Mouse (Mus musculus) left cerebral cortex, postnatal 4 days (tissue): ENCODE data around the gene Lrmda. TPM values are rescaled to one million over a fixed set of nuclear protein-coding genes. Genes with fewer than 3 reads are reported as not detected.

Experiments
- DNase-seq: peaks from one replicate; pipeline ENCODE4 v3.0.0-alpha.2; 2022
- intact Hi-C: fragments of 180-260 bp; cut with DNase I; formaldehyde crosslinking; loops from one replicate; pipeline ENCODE4 v1.15.1; 2025
- total RNA-seq, 2 experiments: library from RNA; stranded (reverse); gene quantifications; 2 replicates each; pipeline ENCODE4 v1.2.3; 2021

Gene Lrmda
- total RNA-seq, 2 experiments from 2014 or later = 0.74 TPM; not detected in 1

DNA sequence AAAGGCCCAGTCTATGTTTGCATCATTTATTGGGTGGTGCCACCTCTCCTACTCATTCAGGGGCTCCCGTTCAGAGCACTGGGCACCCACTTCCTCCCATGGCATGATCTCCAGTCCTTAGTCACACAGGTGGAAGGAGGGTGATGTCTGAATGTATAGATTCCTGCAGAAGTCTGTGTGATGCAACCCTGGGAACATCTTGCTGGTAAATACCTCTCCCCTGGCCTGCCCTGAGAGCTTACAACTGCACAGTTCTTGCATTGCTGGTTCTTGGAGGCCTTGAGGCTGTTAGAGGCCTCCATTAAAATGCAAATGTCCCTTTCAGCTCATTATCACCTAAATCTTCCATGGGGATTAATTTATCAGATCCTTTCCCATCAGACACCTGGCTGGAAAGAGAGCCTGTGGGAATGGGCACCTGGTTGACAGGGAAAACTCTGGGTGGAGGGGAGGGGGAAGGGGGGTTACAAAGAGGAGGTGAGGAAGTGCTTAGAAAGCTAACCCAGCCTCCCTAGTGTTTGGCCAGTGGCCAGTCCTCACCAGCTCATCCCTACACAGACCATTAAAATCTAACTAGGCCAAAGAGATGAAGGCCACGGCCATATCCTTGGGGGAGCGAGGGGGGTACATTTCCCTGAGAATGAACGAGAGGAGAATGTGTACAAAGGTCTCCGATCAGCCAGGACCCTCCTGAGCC is 659.6 kb downstream of the Lrmda start:
- DNase-seq = no peak
- intact Hi-C loops = no loop called here

DNA sequence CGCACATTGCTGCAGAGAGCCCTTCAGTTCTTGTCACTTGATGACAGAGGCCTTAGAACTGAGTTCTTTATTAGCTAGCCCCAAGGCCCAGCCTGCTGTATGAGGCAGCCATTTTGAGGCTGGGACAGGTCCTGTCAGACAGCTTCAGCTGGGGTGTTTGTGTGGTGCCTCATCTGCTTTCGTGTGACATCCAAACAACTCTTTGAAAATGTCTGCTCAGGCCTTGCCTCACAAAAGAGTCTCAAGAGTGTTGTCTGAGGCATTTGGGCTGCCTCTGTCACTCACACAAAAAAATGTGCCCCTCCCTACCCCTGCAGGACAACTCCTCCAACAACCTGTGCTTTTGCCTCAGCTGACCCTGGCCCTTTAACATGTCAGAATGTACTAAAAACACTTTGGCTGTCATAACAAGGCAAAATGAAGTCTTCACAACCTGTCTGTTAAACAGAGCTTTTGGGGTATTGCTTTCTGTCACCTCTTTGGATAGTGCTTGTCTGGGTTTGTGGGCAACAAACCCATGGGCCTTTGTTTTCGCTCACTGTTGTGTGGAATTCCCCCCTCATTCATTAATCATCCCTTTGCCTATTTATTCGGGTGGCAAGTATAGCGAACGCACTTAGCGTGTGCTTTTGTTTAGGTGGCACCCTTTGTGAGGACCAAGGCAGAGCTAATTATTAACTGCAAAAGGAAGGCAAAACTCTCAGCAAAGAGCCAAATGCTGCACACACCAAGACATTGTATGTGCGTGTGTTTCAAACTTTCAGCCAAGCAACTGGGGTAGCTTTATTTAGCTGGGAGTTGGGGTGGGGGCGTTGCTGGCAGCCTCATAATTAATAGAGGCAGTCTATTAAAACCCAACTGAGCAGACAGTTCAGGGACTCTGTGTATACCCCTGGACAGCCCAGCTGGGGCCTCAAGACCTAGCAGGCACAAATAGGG is 660.5 kb downstream of the Lrmda start:
- intact Hi-C loops = no loop called here
- no peak for DNase-seq

DNA sequence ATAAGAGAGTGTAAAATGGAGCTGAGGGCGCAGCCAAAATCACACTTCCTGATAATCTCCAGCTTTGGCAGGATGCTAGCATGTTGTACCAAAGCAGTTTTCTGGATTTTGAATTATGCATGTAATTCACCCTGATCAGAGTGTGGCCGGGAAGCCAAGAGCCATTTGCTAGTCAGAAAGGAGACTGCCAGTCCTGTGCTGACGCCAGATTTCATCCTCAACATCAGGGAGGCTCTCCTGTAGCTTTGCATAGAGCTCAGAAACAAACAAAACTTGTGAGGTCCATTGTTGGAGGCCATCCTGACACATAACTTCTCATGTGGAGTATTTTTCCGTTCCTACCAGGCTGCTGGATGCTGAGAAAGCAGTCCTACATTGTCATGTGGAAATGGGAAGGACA is 667.4 kb downstream of the Lrmda start:
- intact Hi-C loops = no loop called here
- no peak for DNase-seq

DNA sequence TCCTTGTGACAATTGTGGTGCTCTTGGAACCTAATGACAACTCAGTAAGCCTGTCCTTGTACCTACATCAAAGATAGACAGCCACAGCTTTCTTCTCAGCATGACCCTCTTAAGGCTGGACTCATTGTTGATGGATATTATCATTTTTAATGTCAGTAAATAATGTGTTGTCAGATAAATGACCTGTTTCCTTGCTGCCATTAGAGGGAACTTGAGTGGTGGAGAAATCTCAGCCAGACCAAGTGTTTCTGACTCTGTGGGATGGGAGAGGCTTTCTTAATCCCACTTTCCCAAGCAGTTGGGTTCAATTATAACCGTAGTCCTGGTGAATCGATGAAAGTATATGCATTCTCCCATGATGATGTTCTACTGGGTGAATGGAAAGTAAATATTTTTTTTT is 668.9 kb downstream of the Lrmda start:
- intact Hi-C loops = no loop called here
- DNase-seq = no peak

DNA sequence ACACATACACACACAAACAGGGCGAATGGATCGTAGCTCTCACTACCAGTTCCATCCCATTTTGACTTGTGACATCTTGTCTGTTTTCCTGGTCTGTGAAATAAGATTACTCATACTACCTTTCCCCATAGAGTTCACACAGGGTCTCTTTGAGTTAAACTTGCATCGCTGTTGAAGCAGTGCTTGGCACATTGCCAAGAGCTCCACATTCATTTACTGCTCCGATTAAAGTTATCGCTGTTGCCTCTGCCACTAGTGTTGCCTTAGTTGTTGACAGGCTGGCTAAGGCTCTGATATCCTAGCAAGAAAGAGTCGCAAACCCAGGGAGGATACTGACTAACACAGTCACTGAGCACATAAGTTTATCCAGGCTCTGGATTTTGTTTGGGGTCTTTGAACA is 675.9 kb downstream of the Lrmda start:
- peak; percentile 17 for DNase-seq
- intact Hi-C loops = no loop called here

DNA sequence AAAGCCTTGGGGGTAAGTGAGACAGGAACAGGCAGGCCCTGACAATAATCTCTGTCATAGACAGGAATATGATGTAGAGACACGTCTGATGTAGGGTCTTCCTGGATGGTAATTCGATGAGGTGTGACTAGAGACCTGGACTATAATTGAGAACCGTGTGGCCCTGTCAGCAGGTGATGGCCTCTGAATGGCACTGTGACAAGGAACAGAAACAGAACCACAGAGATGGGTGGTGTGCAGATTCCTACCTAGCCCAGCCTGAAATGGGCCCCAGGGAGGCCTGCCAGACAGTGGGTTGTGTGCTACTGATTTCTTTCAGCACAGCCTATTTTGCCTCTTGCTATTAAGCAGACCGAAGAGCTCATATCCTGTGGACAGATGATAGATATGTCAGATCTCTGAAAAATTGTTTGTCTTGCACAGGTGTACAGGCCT is 676.4 kb downstream of the Lrmda start:
- DNase-seq = no peak
- intact Hi-C loops = no loop called here

DNA sequence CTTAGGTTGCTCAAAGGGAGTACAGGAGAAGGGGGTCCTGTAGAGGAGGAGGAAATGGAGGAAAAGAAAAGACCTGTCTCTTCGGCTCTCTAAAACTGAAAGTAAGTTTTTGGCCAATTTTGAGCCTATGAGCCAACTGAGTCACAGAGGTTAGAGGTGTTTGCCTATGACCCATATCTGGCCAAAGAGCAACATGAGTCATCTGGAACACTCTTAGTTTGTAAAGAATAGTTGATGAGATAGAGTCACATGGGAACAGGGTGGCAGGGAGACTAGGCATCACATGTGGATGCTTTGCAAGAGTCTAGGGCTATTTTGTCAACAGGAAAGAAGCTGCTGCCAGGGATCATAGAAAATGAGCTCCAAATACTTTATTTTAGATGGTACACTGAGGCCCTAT is 680.7 kb downstream of the Lrmda start:
- intact Hi-C loops = no loop called here
- no peak for DNase-seq

DNA sequence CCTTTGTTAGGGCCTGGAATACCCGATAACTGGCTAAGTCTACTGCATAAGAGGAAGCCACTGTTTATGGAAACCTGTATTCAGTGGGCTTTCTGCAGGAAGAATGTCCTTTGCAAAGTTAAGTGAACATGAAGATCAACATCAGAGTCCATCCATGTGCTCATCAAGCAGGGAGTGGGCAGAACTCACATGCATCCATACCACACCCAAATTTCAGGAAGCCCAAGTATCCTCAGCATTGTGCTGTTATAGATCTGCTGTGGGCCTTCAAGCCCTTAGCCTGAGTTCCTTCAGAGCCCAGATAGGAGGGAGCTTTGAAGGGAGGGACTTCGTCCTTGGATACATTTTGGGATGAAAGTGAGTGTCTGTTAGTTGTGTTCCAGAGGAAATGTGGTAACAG is 681.2 kb downstream of the Lrmda start:
- no peak for DNase-seq
- intact Hi-C loops = no loop called here

DNA sequence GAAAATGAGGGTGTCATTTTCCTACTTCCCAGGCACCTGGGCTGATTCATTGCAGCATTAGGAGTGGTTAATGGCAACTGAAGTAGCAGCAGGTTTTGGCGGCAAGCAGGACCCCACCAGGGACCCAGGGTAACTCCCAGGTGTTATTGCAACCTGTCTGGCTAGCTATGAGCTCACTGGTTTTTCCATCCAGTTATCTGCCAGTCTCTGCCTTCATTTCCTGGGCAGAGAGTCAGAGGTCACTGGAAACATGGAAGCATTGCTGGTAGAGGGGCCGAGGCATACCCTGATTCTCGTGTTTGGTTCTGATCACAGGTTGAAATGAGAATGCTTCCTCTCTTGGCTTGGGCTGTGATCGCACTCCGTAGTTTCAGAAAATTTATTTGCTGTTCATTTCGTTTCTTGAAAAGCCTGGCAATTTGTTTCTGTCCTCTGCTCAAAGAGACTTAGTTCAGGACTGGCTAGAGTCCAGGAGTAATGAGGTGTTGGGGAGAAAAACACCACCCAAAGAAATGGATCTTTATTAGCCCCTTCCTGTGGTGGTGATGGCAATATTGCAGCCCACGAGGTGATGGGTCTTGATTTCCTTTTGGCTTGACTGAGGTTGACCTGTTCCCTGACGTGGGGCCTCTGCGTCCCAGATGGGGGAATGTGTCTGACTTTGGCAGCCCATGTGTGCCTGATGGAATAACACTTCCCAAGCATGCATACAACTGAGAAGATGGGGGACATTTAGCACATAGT is 688.6 kb downstream of the Lrmda start:
- intact Hi-C loops = no loop called here
- no peak for DNase-seq

DNA sequence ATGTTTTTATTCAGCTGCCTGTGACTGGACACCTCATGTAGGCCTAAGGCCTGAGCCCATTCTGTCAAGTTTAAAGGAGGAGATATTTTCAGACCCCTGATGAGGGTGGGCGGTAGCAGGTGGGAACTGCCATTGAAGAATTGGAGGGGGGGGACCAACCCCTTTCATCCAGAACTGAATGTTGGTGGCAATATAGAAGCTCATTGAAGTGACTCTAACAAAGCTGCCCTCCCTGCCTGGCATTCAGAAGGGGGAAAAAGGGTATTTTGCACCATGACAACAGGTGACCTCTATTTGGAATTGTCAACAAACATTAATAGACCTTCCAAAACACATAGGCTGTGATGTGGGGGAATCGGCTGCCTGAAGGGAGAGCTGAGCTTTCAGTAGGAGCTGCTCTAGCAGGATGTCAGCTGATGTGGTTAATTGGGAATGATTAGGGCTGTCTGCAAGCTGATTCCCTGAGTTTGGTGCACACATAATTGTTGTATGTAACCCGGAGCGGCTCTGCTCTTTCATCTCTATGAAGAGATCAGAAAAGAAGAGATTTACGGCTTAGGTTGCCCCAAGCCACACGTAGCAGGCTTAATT is 690.7 kb downstream of the Lrmda start:
- intact Hi-C loops = no loop called here
- no peak for DNase-seq

DNA sequence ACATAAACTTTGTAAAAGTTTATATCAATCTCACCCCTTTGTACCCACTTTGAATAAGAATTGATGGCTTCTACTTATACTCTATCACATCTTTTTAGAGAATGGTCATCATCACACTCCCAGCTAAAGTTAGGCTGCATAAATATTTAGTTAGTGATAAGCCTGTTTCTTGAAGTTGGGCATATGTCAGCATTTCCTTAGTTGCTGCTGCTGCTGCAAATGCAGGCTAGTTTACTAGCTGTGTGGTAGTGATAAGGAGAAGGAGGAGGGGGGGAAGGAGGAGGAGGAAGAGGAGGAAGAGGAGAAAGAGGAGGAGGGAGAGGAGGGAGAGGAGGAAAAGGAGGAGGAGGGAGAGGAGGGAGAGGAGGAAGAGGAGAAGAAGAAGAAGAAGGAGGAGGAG is 692.9 kb downstream of the Lrmda start:
- intact Hi-C loops = no loop called here

DNA sequence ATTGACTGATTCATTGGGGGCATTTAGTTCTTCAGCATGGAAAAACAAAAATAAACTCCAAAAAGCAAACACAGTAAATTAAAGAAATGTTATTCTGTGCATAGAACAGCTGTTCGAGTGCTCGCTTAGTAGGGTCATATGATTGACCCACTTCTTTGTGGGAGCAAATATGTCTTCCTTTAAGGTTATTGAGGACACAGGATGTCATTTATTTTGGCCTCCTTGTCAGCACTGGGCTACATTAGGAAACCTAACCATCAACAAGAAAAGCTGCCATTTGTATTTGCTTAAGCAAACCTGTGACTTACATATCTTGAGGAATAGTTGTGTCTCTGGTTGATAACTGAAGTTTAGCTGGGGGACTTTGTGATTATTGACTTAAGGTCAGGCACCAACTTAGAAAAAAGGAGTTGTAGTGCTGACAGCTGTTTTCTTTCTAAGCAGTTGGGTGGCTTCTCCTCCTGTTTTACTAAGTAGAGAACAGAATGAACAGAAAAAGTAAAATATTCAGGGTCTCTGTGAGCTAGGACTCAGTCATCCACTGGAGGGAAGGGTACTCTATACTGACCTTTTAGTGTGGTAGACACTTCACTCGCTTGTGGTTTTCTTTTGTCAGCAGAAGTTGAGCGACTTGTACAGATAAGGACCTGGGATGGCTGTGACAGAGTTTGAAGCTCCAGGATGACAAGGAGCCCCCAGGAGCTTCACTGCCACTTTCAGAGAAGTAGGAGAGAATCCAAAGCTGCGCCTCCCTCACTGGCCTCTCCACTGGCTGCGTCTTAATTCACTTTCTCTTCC is 696.3 kb downstream of the Lrmda start:
- intact Hi-C loops = no loop called here
- DNase-seq = no peak

More for the DNA sequence above, 692.9 kb downstream of the Lrmda start:
- DNase-seq = no peak

DNA sequence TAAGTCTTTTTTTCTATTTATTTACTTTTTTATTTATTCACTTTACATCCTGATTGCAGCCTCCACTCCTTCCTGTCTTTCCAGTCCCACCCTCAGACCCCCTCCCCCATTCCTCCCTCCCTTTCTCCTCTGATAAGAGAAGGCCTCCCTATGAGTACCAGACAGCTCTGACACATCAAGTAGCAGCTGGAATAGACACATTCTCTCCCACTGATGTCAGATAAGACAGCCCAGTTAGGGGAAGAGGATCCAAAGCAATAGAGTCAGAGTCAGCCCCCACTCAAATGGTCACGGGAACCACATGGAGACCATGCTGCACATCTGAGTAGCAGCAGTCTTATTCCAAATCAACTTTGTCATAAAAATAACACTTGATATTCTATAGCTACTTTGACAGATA is 700.5 kb downstream of the Lrmda start:
- DNase-seq = no peak
- intact Hi-C loops = no loop called here

DNA sequence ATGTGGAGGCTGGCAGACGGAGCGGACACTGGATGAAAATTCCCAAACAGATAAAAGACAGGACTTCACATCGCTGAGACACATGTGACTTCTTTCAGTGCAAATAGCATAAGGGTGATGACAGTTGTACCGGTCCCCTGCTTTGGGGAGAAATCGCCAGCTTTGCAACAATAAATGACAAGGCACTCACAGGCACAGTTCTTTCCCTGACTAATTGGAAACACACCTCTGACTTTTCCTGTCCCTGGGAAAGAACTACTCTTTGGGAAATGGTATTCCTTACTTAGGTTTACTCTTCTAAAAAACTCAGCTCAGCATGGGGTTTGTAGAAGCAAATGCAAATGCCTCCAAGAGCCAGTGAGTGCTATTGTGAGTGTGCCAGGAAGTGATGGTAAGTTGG is 702.3 kb downstream of the Lrmda start:
- no peak for DNase-seq
- intact Hi-C loops = no loop called here

DNA sequence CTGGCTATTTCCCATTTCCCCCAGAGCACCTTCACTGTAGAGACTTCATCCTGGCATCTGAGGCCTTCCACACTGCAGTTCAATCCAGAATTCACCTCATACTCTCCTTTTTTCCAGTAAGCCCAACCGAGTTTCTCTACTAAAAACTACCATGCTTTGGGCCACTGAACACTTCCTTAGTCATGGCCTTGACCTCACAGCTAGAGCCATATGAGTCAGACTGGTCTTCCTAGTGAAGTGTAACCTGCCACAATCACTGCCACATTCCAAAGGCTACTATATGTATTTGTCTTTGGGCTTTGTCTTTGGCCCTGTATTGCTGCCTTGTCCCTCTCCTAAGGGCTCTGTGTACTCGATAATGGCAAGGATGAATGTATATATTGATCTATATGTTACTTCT is 708.0 kb downstream of the Lrmda start:
- intact Hi-C loops = no loop called here
- no peak for DNase-seq

DNA sequence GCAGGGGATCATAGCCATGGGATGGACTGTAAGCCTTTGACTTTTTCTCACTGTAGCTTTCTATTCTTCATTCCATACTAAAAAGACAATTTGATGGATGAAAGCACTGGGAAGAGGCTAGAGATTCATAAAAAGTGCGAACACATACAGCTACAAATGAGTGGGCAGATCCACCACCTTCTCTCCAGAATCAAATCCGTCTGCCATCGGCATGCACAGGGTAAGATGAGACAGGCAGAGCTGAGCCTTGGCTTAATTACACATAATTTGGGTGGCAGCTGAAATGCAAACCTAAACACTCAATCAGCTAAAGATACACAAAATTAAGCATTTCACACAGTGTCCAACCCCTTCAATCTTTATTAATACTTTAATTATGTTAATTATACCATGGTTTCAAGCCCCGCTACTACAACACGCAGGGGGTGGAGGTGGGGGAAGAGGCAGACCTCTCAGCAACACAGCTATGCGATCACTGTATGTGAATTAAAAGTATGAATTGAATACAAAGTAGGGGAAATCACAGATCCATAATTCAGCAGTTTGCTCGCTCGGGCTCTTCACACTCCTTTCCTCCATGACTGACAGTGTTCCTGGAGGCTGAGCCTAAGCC is 709.2 kb downstream of the Lrmda start:
- intact Hi-C loops = no loop called here
- DNase-seq = no peak

DNA sequence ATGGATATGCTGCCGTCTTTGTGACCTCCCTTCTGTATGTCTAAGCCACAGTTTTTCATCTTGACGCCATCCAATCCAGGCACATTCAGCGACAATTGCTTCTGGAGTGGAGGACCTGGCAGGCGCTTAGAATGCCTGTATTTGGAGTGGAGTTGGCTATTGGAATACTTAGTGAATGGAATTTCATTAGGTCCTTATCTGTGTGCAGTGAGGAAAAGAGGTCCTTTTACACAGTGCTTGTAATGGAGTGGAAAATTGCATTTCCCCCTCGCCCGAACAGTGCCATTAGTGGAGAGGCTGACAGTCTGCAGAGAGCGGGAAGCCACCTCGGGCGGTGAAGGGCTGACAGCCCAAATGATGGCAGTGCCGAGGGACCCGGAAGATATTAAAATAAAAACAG is 719.1 kb downstream of the Lrmda start:
- intact Hi-C loops = no loop called here
- no peak for DNase-seq

DNA sequence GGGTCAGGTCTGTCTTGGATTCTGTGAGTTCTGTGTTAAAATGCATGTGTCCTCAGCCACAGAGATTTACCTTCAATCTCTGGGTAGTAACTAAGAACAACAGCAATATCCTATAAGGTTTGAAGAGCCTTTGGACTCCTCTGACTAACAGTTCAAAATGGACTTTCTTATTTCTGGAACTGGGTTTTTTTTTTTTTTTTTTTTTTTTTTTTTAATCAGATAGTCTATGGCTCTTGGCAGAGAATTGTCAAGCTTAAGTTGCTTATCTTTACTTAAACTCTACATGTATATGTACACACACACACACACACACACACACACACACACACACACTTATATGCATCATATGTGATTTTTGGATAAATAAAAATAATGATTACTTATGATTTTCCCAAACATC is 723.0 kb downstream of the Lrmda start:
- intact Hi-C loops = no loop called here
- DNase-seq = no peak

DNA sequence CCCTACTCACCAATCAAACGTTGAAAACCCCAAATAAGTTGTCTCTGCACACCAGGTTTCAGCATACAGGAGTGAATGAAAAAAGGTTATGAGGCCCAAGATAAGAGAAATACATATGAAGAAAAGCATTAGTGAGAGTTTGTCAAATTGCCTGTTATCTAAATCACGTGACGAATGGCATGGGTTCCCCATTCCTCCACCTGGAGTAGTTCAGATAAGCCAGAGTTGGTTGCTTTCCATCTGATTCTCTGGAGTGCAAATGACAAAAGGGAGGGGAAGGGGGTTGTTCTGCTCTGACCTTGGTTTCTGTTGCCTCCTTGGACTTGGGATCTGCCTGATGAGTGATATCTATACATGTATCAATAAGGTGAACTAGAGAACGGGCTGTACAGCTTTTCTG is 723.8 kb downstream of the Lrmda start:
- intact Hi-C loops = no loop called here
- DNase-seq = no peak

DNA sequence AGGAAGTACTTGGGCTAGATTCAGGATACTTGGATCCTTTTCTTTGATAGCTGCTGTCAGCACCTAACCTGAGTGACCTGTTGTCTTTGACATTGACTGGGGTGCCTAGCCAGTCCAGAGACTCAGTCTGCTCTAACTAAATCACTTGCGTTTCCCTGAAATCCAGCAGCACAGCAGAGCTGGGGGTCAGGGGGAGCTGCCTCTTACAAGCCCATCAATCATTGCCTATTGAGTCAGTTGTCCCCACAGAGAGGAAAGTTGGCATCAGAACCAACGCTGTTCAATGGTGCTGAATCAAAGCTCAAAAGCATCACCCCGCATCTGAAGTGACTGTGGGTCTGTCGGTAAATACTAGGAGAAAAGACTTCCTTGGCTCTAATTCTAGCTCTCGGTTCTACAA is 725.2 kb downstream of the Lrmda start:
- intact Hi-C loops = no loop called here
- peak; percentile 2 for DNase-seq
